Mouse (Mus musculus): ENCODE data around the gene Il2ra.
"Not testable (repeated sequence)": the region's sequence is repeated elsewhere in the genome, so short reads cannot be mapped to it uniquely, and the experiment has no call there.

Gene Il2ra

GRCm38 (mm10) chr2:11642451-11642941 lies at the start of gene Il2ra:
Gene Il2ra, plus strand, starts transcription at chr2:11642807.
- no peak for DNase-seq

DNA sequence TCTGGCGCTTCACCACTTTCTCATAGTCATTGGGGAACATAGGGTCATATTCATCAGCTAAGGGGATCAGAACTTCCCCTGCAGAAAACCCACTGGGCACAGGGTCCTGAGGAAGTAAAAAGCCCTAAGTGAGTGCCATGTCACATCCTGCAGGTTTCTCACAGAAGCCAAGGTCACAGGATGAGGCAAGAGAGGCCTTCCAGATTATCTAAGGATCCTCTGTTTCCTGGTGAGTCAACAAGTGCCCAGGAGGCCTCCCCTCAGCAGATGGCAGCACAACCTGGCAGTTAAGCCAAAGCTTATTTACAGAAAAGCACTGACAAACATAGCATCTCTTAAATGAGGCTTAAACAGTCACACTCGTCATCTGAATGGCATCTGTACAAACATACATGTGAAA lies 45.9 kb upstream of the Il2ra start:
- no peak for DNase-seq

DNA sequence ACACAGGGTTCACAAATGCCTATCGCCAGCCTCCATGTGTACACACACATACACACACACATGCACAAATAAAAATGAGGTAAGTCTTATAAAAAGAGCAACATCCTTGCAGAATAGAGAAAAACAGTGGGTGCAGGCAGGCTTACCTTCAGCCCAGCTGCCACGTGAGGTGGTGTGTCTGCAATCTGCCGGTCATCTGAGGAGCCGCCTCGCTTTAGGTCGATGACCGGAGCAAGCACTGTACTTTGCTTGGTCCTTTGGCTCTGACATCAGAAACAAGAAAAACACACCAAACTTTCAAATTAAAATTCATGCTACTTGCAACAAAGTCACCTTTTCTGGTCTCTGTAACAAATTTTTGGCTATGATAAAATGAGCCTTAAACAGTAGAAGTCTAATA lies 44.7 kb upstream of the Il2ra start:
- DNase-seq, result no peak

- DNase-seq, result no peak
Observed at GRCm38 (mm10) chr2:11601795-11602194, 40.8 kb upstream of the Il2ra start.

- DNase-seq, result peak; percentile 95
Observed at GRCm38 (mm10) chr2:11602506-11603489, 39.8 kb upstream of the Il2ra start.

DNA sequence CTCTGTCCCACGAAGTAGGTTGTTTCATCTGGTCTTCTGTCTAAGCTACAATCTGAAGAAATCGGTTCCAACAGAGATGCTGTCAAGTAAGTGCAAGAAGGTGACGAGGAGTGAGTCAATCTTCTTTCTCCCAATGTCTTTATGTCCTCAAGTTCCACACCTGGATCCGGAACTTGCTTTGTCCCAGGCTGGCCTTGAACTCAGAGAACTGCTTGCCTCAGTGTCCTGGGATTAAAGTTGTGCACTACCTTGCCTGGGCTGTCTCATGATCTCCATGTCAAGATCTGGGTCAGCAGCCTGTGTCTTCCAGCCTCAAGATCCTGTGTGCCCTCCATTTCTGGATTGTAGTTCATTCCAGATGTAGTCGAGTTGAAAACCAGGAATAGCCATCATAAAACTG lies 38.6 kb upstream of the Il2ra start, which contains the start of gene Rbm17:
TSS of gene Rbm17 (minus strand) at position 101 of the 400 bp plus-strand sequence.
- DNase-seq, result no peak

GRCm38 (mm10) chr2:11604911-11605310 lies 37.7 kb upstream of the Il2ra start:
- no peak for DNase-seq

GRCm38 (mm10) chr2:11606718-11607117 lies 35.9 kb upstream of the Il2ra start:
- DNase-seq, result not testable (repeated sequence)

GRCm38 (mm10) chr2:11612939-11613338 lies 29.7 kb upstream of the Il2ra start:
- DNase-seq, result not testable (repeated sequence)

DNA sequence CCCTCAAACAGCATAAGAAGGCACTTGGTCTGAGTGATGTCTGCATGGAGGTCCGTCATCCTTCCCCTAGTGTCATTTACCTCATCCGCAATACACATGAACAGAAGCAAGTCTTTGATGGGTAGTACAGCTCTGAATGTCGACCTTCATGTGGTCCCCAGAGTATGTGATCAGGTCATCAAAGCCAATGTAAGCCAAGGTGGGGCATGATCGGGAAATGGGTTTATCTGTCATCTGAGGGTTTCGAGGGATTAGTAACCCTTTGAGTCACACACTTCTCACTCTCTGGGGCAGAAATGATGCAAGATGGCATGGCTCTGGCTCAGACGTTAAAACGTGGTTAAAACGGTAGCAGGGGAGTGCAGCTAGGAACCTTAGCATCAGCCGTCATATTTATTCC lies 25.8 kb upstream of the Il2ra start:
- DNase-seq, result no peak

DNA sequence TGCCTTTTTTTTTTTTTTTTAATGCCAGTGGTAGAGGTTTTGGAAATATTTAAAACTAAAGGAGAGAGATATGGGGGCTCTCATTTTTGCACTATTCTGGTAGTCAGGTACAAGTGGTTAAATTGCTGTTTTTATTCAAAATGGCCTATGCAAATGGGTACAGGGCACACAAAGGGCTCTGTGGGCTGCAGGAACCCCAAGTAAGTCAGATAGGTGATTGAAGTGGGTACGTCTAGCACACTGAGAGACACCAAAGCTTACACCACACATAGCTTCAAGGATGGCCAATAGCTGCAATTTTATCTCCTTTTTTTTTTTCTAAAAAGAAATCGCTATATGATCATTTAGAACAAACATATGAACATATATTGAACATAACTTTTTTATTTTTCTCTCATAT lies 23.0 kb upstream of the Il2ra start:
- DNase-seq, result no peak

GRCm38 (mm10) chr2:11623173-11623572 lies 19.4 kb upstream of the Il2ra start:
- DNase-seq, result no peak

GRCm38 (mm10) chr2:11623726-11624125 lies 18.9 kb upstream of the Il2ra start:
- DNase-seq, result no peak

DNA sequence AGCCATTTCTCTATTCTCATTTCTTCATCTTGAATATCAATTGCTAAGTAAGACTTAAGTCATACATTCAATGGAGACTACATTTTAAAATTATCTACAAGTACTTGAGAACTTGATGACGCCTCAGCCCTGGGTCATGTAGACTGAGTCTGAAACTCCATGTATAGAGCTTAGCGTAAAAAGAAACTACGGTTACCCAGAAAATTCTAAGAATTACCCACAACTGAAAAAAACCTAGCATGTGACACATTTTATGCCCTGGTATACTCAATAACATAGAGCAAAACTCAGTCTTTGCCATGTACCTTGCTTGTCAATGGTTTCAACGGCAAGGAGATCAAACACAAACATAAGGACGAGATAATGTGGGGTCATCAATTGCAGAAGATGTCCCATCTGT lies 16.7 kb upstream of the Il2ra start, which contains the start of gene Gm17490:
TSS of gene Gm17490 (minus strand) at position 375 of the 400 bp plus-strand sequence.
- no peak for DNase-seq

GRCm38 (mm10) chr2:11635035-11635434 lies 7.6 kb upstream of the Il2ra start:
- no peak for DNase-seq

DNA sequence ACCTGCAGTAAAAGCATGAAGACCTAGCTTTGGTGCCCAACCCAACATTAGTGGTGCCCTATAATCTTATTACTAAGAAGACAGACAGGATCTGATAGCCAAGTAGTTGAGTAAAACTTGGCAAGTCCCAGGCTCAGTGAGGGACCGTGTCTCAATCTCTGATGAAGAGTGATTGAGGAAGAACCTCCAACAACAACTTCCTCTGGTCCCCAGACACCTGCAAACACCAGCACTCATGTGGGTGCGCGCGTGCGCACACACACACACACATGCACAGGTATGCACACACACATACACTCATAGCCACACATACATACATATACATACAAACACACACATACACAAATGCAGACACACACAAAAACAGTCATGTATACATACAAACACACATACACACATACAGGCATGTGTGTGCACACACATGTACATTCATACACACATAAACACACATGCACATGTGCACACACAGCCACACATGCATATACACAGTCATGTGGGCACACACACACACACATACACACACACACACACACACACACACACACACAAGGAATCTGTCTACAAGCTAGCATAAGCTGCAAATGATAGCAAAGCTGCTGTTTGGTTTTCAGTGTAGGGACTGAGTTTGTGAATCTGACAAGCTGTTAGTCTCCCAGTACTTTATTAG lies 7.0 kb upstream of the Il2ra start:
- no peak for DNase-seq

DNA sequence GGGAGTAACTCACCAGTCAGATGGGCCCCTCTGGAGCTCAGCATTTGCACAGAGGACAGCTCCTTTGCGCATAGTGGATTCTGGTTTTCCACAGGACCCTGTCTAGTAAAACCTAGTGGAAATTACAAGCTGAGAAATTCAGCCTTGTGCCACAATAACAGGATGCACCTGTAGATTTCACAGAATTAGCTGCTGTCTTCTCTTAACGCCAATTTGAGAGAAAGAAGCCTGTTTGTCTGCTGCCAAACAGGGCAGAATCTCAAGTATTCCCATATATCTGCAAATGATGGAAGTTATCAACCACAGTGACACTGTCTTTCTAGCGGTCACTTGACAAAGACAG lies 6.5 kb upstream of the Il2ra start:
- DNase-seq, result no peak

DNA sequence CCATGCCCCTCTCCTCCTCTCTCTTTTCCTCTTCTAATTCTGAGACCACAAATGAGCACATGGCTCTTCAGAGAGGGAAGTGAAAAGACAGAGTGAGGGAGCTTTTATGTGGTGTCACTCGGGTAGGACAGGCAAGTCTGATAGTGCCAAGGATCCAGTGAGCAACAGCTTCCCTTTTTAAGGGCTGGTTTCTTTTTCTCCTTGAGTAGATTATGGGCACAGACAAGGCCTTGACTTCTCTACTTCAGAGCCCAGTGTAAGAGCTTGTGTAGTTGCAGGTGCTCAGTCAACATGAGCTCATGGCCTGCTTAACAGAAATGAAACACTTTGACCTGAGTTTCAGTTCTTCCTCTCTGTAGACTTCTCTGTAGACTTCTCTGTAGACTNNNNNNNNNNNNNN lies 5.5 kb upstream of the Il2ra start:
- DNase-seq, result no peak

DNA sequence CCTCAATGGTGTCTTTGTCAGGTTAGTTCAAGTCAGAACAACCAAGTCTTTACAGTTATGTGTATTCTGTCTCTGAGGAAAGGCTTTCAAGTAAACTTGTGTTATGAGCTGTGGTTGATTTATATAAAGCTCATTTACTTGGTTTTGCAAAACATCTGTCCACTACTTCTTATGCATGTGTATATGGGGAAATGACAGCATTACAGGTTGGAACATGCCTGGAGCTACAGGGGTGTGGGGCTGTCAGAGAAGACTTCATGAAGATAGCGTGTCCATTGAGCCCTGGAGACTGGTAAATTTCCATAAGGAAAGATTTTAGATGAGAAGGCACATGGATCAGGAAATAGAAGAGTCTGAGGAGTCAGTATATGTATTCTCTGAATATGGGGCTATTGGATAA lies 1.4 kb downstream of the Il2ra start:
- DNase-seq, result no peak

DNA sequence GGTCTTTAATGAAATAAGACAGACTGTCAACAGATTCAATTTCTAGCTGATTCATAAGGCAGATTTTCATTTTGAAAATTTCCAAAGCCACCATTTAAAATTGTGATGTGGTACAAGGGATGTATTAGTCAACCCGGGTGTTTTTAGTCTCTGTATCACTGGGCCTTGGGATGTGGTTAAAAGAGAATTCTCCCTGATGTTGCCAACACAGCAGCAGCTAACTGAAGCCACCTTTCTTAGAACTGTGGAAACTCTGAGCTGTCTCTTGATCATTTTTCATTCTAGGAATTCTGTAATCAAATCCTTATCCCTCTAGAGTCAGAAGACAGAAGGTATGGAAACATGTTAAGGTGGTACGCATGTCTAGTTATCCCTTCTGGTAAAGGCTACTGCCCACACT lies 2.7 kb downstream of the Il2ra start:
- DNase-seq, result no peak

DNA sequence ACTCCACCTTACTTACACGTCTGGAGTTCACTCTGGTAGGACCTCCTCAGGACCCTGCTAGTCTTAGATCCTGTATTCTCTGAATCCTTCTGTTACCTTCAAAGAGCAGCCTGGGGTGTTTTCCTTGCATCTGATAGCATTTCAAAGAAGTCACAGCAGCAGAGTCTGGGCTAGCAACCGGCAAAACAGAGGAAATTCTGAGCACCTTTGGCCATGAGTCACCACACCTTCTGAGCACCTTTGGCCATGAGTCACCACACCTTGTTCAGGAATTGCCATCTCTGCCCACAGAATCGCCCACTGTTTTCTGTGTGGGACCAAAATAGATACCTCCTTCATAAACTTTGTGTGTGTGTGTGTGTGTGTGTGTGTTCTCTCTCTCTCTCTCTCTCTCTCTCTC lies 8.9 kb downstream of the Il2ra start:
- DNase-seq, result no peak

DNA sequence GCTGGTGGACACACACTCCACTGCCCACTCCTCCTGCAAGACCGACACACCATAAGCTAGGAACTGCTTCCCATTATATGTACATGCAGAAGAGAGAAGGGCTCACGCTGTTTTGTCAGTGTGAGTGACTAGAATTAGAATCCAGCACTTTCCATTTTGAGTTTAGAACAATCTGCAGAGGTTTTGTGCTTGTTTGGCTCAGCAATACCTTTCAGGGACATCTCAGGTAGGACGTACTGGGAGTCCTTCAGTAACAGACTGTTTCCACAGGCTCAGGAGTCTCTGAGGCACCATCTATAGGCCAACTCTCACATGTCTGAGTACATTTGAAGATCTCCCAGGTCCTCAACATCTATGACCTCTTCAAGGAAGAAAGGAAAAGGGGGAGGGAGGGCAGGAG lies 9.6 kb downstream of the Il2ra start:
- no peak for DNase-seq

DNA sequence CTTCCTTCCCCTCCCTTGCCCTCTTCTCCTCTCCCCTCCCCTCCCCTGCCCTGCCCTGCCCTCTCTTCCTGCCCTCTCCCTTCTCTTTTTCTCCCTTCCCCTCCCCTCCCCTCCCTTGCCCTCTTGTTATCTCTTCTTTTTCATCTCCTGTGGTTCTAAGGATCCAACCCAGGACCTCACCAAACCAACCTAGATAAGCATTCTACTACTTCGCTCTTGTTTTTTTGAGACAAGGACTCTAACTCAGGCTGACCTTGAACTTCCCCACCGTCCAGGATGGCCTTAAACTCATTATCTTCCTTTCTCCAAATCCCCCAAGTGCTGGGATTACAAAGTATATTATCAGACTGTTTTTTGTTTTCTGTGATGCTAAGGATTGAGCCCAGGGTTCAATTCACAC lies 10.2 kb downstream of the Il2ra start:
- DNase-seq, result no peak

DNA sequence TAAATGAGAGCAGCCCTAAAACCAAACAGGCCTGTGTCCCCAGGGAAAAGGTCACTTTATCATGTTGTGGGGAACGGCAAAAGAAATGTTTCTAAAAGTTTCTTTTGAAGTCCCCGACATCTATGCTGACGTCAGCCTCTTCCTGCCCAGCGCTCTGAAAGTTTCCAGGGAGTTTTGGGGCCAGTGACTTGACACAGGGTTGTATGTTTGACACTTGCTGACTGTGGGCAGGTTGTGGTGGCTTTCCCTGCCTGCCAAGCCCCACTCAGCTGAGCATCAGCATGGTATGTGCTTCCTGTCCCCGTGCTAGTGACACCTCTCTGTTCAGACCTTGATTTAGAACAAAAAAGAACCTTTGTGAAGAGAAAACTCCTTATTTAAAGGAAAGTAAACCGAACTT lies 10.7 kb downstream of the Il2ra start:
- no peak for DNase-seq

Measured in liver (tissue).